Mouse (Mus musculus) neural tube, embryonic 12.5 days (tissue): Measurements from ENCODE around the gene Gm5615. TPM values are rescaled to one million over a fixed set of nuclear protein-coding genes. Genes with fewer than 3 reads are reported as not detected.

Experiments
- ATAC-seq: fragments of 200-750 bp; cut with Nextera tagmentation; 2 replicates; pipeline ENCODE4 v1.8.0; 2017; ENCODE audit warnings: low read depth, mild to moderate bottlenecking, moderate TSS enrichment, moderate library complexity; ENCODE audit not compliant: low FRiP score
- H3K27ac ChIP-seq: fragments of 300-500 bp; sonication (generic); 2 replicates; pipeline ENCODE4 v1.5.1; 2016
- H3K27me3 ChIP-seq: fragments of 300-500 bp; sonication (generic); replicated peaks from 2 replicates; pipeline ENCODE4 v1.6.1; 2016; ENCODE audit warnings: mild to moderate bottlenecking
- H3K36me3 ChIP-seq: fragments of 300-500 bp; sonication (generic); 2 replicates; pipeline ENCODE4 v1.6.1; 2016; ENCODE audit warnings: mild to moderate bottlenecking
- H3K4me1 ChIP-seq: fragments of 300-500 bp; sonication (generic); 2 replicates; pipeline ENCODE4 v1.6.1; 2016
- H3K4me2 ChIP-seq: fragments of 300-500 bp; sonication (generic); replicated peaks from 2 replicates; pipeline ENCODE4 v1.6.1; 2016; ENCODE audit warnings: mild to moderate bottlenecking
- H3K4me3 ChIP-seq: fragments of 300-500 bp; sonication (generic); 2 replicates; pipeline ENCODE4 v1.5.1; 2016
- H3K9ac ChIP-seq: fragments of 300-500 bp; sonication (generic); 2 replicates; pipeline ENCODE4 v1.6.1; 2016; ENCODE audit warnings: mild to moderate bottlenecking
- H3K9me3 ChIP-seq: fragments of 300-500 bp; sonication (generic); 2 replicates; pipeline ENCODE4 v1.6.1; 2016; ENCODE audit warnings: mild to moderate bottlenecking
- WGBS: fragments of 180-500 bp; shearing (Covaris S2); methylation state at CpG from one replicate; pipeline ENCODE4 v1.1.7; 2016; 5-methylcytosine and 5-hydroxymethylcytosine counted together
- polyA plus RNA-seq: library from polyadenylated mRNA; unstranded; fragments of >200 nt; fragmentation: Nextera tagmentation; extraction: Ambion mirVana; gene quantifications from 2 replicates; pipeline ENCODE4 v1.2.1, GENCODE M21; 2016

Gene Gm5615
- not detected in 2 replicates for polyA plus RNA-seq

DNA sequence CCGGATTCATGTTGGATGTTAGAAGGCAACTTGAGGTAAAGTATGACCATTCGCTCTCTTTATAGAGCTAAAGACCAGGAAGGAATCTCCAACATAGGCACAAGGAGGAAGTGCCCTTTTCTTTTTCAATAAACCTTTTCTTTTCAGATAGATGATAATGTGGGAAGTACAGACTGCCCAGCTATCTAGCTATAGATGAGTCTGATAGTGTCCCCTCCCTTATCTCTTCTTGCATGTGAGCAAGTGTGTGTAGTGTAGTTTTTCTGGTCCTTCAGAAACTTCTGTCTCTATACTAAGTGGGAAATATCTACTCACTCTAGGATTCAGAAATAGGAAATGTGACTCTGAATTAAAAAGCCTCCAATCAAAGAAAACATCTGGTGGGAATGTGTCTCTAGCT lies at the start of gene Gm5615:
TSS of gene Gm5615 (minus strand) at position 101 of the 400 bp plus-strand sequence.
- Histone ChIP-seq H3K4me2 (no peak within 1 kb of the TSS), H3K36me3 (no peaks in the 10 kb centered on the region), H3K9ac (no peak within 1 kb of the TSS), H3K4me3 (no peak within 1 kb of the TSS), H3K27ac (no peak within 1 kb of the TSS), H3K9me3 (peaks cover 8% of the 10 kb centered on the region), H3K4me1 (no peaks in the 10 kb centered on the region), H3K27me3 (no peaks in the 10 kb centered on the region)
- no peak for ATAC-seq
- WGBS = 90% methylated on average over 2 of the region's 2 CpGs

DNA sequence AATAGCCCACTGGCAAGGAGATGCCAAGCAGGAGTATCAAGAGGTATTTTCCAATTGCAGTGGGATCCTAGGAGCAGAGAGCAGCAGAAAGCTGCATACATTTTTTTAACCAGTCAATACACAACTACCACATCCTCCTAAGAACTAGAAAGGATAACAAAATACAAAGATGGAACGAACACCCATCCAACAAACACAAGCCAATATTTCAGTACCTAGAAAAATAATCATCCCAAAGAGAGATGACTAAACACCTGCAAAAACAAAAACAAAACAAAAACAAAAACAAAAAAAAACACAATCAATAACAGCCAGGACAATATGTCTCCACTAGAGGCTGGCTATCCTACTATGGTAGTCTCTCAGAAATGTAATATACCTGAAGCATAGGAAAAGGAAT lies 40.8 kb upstream of the Gm5615 start, which contains the start of gene Gm17689:
TSS of gene Gm17689 (minus strand) at position 101 of the 400 bp plus-strand sequence.
- 74% methylated on average over 1 of the region's 1 CpGs for WGBS
- no peak for ATAC-seq
- Histone ChIP-seq H3K4me3 (no peak within 1 kb of the TSS), H3K27ac (no peak within 1 kb of the TSS), H3K27me3 (no peaks in the 10 kb centered on the region), H3K9ac (no peak within 1 kb of the TSS), H3K36me3 (no peaks in the 10 kb centered on the region), H3K4me2 (no peak within 1 kb of the TSS), H3K9me3 (peaks cover 18% of the 10 kb centered on the region; the same call in 1 of the 2 replicates), H3K4me1 (no peaks in the 10 kb centered on the region)

DNA sequence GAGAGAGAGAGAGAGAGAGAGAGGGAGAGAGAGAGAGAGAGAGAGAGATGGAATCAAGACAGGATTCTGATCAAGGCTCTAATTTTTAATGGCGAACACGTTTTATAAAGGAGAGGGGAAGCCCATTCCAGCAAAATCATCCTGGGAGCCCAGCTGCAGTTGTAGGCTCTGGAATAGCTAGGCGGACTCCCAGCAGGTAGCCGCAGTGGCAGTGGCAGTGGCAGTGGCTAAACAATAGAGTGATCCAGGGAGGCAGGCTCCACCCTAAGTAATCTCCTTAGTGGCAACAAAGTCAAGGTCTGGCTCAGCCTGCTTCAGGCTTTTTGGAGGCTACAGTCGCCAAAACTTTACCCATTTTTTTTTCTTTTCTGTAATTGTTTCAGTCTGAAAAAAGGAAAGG lies 37.6 kb downstream of the Gm5615 start:
- Histone ChIP-seq H3K4me3 (no peak overlapping the region), H3K9me3 (peaks cover 32% of the 10 kb centered on the region), H3K4me1 (no peaks in the 10 kb centered on the region), H3K36me3 (no peaks in the 10 kb centered on the region), H3K9ac (no peak overlapping the region), H3K27me3 (no peaks in the 10 kb centered on the region), H3K4me2 (no peak overlapping the region), H3K27ac (no peak overlapping the region)
- WGBS = 84% methylated on average over 5 of the region's 5 CpGs
- no peak for ATAC-seq

DNA sequence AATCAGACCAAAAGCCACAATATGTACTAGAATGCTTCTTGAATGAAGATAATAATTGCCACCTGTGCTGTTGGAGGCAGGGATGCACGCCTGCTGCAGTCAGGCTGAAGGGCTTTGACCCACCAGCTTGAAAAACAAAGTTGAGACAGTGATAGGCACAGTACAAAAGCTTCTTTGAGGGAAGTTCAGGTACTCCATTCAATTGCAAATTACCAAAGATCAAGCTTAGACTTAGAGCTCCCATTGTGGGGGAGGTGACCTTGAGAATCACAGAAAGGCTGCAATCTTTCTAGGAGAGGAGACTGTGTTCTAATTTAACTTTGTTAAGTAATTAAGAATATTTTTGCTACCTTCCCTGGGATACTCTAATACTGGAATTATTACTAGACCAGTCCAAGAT lies 45.9 kb downstream of the Gm5615 start:
- WGBS = 67% methylated on average over 1 of the region's 1 CpGs
- Histone ChIP-seq H3K36me3 (no peaks in the 10 kb centered on the region), H3K27me3 (no peaks in the 10 kb centered on the region), H3K9ac (no peak overlapping the region), H3K4me1 (no peaks in the 10 kb centered on the region), H3K4me2 (no peak overlapping the region), H3K9me3 (peaks cover 15% of the 10 kb centered on the region), H3K27ac (no peak overlapping the region), H3K4me3 (no peak overlapping the region)
- no peak for ATAC-seq

DNA sequence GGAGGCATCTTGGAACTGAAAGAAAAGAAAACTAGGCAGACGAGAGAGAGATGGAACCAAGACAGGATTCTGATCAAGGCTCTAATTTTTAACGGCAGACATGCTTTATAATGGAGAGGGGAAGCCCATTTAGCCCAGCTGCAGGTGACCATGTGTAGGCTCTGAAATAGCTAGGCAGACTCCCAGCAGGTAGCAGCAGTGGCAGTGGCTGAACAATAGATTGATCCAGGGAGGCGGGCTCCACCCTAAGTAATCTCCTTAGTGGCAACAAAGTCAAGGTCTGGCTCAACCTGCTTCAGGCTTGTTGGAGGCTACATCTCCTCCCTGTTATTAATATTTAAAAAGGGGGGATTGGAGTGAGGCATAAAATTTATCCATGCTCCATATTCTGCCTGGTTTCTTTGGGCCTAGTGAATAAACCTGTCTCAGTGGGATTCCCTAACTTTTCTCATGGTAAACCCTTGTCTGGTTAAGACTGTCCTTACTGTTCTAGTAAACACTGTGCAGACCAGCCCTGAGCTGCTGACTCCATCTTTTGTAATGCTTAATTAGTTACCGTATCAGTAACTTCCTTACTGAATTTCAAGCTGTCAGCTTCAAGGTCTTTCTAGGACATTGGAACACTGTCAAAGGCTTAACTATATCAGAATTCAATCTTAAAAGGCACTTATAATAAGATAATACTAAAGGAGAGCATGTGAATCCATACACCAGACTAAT lies 47.1 kb downstream of the Gm5615 start:
- peaks cover 13% of the 10 kb centered on the region for H3K9me3 ChIP-seq
- H3K4me3 ChIP-seq = no peak overlapping the region
- no peak overlapping the region for H3K4me2 ChIP-seq
- H3K27ac ChIP-seq = no peak overlapping the region
- H3K27me3 ChIP-seq = no peaks in the 10 kb centered on the region
- H3K4me1 ChIP-seq = no peaks in the 10 kb centered on the region
- H3K36me3 ChIP-seq = no peaks in the 10 kb centered on the region
- no peak for ATAC-seq
- no peak overlapping the region for H3K9ac ChIP-seq
- 89% methylated on average over 4 of the region's 4 CpGs for WGBS

Other genes with a start within 250 kb of the Gm5615 start
- not detected in 2 replicates for gene Gm7257, start 110.1 kb downstream of the Gm5615 start, polyA plus RNA-seq
- not detected in 2 replicates for gene Gm9513, start 66.3 kb downstream of the Gm5615 start, polyA plus RNA-seq
- gene Gm17689, start 40.7 kb upstream of the Gm5615 start, polyA plus RNA-seq = not detected in 2 replicates
- gene A630095E13Rik, start 101.4 kb upstream of the Gm5615 start, polyA plus RNA-seq = not detected in 2 replicates
- gene Acrv1, start 151.3 kb upstream of the Gm5615 start, polyA plus RNA-seq = not detected in 2 replicates
- gene Chek1, start 185.1 kb upstream of the Gm5615 start, polyA plus RNA-seq = 27.2 and 30.1 TPM in 2 replicates
- gene Stt3a, start 225.7 kb upstream of the Gm5615 start, polyA plus RNA-seq = 144 and 155 TPM in 2 replicates